Mouse (Mus musculus) mouse trophoblast stem cell (cell line): ENCODE data around the gene Gm20481.
"Not testable (repeated sequence)": the region's sequence is repeated elsewhere in the genome, so short reads cannot be mapped to it uniquely, and the experiment has no call there.

Source experiments
- in situ Hi-C, 2 experiments: fragments of 300-500 bp; cut with MseI, MboI; formaldehyde crosslinking; loops; 2 replicates in 1 of 2; 3 replicates in 1 of 2; pipeline ENCODE4 v1.15.1; 2025

Gene Gm20481

GRCm38 (mm10) chr17:34951636-34952377 is 17.9 kb upstream of the Gm20481 start:
- in situ Hi-C loops, result no loop called here

GRCm38 (mm10) chr17:34952378-34953040 is 17.2 kb upstream of the Gm20481 start:
- in situ Hi-C loops, result no loop called here

- in situ Hi-C loops, result no loop called here
Observed at GRCm38 (mm10) chr17:34953258-34953657, 16.5 kb upstream of the Gm20481 start.

GRCm38 (mm10) chr17:34953904-34954303 is 15.8 kb upstream of the Gm20481 start:
- in situ Hi-C loops, result no loop called here

GRCm38 (mm10) chr17:34954831-34955230 is 14.9 kb upstream of the Gm20481 start:
- in situ Hi-C loops, result no loop called here

DNA sequence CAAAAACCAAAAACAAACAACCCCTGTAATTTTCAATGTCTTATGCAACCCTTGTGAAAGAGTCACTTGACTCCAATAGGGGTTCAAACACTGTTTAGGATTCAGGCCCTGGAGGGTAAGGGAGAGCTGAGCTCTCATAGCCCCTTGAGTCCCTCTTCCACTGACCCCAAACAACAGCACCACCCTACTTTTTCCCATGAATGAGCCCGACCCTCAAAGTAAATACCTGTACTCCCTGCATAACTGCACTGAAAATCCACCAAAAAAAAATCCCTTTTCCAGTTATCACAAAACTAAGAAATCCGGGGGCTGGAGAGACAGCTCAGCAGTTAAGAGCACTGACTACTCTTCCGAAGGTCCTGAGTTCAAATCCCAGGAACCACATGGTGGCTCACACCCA is 13.8 kb upstream of the Gm20481 start:
- in situ Hi-C loops, result no loop called here

- in situ Hi-C loops, result no loop called here
Observed at GRCm38 (mm10) chr17:34956340-34956739, 13.4 kb upstream of the Gm20481 start.

- in situ Hi-C loops, result not testable (repeated sequence)
Observed at GRCm38 (mm10) chr17:34957291-34957690, 12.4 kb upstream of the Gm20481 start.

DNA sequence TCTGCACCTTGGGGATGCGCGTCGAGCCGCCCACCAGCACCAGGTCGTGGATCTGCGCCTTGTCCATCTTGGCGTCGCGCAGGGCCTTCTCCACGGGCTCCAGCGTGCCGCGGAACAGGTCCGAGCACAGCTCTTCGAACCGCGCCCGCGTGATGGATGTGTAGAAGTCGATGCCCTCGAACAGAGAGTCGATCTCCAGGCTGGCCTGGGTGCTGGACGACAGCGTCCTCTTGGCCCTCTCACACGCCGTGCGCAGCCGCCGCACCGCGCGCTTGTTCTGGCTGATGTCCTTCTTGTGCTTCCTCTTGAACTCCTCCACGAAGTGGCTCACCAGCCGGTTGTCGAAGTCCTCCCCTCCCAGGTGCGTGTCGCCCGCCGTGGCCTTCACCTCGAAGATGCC is 11.7 kb upstream of the Gm20481 start:
- in situ Hi-C loops, result not testable (repeated sequence)

- in situ Hi-C loops, result not testable (repeated sequence)
Observed at GRCm38 (mm10) chr17:34958734-34959129, 11.0 kb upstream of the Gm20481 start.

GRCm38 (mm10) chr17:34959130-34959778 is 10.5 kb upstream of the Gm20481 start, which contains the start of gene Hspa1b:
Gene Hspa1b, minus strand, starts transcription at chr17:34959238.
- in situ Hi-C loops, result not testable (repeated sequence)

DNA sequence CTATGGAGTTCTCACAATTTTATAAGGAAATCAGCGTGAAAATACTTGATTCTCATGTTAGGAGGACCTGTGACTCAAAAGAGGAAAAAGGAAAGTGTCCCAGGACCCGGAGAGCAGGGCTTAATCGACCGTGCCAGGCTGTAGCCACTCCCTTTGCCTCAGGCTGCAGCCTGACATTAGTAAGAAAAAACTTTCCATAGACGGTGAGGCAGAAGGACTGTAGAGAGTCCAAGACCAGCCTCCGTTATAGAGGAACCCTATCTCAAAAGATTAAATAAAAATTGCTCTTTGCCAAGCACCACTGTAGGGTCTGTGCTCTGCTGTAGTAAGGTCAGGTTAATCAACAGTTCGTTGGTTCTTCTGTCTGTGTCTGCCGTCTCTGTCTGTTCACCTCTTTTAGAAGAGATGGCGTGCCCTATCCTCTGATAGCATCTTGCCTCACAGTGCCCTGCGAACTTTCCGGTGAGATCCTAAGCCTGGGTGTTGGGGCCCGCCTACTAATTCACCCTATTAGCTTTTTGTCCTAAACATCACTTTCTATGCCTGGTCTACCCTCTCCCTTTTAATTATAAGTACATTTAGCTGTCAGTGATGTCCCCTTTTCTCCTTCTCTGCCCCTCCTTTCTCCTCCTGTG is 9.7 kb upstream of the Gm20481 start:
- in situ Hi-C loops, result no loop called here

- in situ Hi-C loops, result no loop called here
Observed at GRCm38 (mm10) chr17:34960702-34961493, 8.8 kb upstream of the Gm20481 start.

DNA sequence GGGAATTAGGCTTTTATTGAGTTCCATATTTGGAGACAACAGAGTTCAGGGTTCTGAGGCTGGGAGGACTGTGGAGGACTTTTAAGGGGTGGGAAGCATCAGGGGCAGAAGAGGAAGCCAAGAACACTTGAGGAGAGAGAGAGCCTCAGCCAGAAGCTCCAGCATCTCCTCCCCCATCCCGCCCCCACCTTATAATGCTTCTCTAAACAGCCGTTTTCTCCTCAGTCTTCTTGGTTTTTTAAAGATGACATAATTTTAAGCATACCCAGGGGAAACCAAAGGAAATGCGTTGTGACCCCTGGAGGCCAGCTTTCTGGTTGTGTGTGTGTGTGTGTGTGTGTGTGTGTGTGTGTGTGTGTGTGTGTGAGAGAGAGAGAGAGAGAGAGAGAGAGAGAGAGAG is 7.6 kb upstream of the Gm20481 start:
- in situ Hi-C loops, result no loop called here

DNA sequence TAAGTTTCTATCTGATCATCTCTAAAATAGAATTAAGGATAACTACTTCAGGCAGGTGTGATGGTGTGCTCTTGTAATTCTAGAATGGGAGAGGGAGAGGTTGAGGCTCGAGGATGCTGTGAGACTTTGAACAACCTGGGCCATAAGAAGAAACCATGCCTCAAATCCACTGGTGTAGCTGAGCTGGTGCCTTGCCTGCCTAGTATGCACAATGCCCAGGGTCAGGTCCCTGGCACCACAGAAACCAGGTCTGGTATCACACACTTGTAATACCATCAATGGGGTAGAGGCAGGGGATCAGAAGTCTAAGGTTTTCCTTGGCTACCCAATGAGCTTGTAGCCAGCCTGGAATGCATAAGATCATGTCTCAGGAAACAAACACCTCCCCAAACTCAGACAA is 6.9 kb upstream of the Gm20481 start:
- in situ Hi-C loops, result no loop called here

GRCm38 (mm10) chr17:34964640-34965049 is 5.1 kb upstream of the Gm20481 start:
- in situ Hi-C loops, result no loop called here

- in situ Hi-C loops, result no loop called here
Observed at GRCm38 (mm10) chr17:34965627-34966026, 4.1 kb upstream of the Gm20481 start.

- in situ Hi-C loops, result not testable (repeated sequence)
Observed at GRCm38 (mm10) chr17:34970850-34971249, 1.1 kb downstream of the Gm20481 start.

DNA sequence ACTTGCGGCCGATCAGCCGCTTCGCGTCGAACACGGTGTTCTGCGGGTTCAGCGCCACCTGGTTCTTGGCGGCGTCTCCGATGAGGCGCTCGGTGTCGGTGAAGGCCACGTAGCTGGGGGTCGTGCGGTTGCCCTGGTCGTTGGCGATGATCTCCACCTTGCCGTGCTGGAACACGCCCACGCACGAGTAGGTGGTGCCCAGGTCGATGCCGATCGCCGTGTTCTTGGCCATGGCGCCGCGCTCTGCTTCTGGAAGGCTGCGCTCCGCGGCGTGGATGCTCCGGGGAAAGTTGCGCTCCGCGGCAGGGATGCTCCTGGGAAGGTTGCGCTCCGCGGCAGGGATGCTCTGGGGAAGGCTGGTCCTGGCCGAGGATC is 2.0 kb downstream of the Gm20481 start:
- in situ Hi-C loops, result not testable (repeated sequence)

DNA sequence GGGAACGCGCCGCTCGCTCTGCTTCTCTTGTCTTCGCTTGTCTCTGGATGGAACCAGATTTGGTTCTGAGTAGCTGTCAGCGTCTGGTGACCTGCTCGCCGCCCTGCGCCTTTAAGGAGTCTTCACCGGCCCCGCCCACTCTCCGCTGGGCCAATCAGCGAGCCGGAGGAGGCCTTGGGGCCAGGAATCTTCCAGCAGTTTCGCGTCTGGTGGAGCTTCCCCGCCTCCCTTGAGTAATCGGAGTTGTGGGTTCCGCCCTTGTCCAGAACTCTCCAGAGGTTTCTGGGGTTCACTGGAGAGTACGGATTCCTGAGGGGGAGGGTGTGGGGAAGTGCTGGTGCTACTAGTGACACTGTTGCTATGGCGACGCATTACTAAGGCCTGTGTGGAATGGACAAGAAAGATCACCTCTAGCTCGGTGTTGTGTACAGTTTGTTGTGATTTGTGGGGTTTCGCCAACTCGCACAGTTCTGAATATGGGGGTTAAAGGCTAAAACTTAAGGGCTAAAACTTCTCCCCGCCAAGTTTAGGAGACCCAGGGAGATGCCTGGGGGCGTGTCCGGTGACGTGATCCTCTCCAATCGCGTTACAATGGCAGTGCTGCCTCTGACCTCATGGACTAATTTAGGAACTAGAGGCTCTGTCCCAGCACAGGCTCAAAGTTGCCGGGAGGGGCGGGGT is 2.5 kb downstream of the Gm20481 start, which contains the start of the genes Hspa1a and Hspa1l:
Gene Hspa1a, minus strand, starts transcription at position 88 of the 681 bp plus-strand sequence.
Gene Hspa1l, plus strand, starts transcription at position 635 of the 681 bp plus-strand sequence.
- in situ Hi-C loops, result not testable (repeated sequence)
